Mouse (Mus musculus): ENCODE results near the gene Rprd1b.

The Rprd1b gene

GRCm38 (mm10) chr2:158170394-158170793, 142.1 kb downstream of the Rprd1b start:
- DNase-seq (ENCODE audit: low spot score in 2 of 2), result no peak

GRCm38 (mm10) chr2:158174438-158174837, 146.1 kb downstream of the Rprd1b start:
- DNase-seq (ENCODE audit: low spot score in 2 of 2), result no peak

GRCm38 (mm10) chr2:158174958-158175357, 146.7 kb downstream of the Rprd1b start:
- DNase-seq (ENCODE audit: low spot score in 2 of 2), result no peak

- DNase-seq (ENCODE audit: low spot score in 2 of 2), result no peak
These were observed 147.1 kb downstream of the Rprd1b start for GRCm38 (mm10) chr2:158175433-158175832.

GRCm38 (mm10) chr2:158176763-158177162, 148.5 kb downstream of the Rprd1b start:
- no peak for DNase-seq (ENCODE audit: low spot score in 2 of 2)

- DNase-seq (ENCODE audit: low spot score in 2 of 2), result no peak
These were observed 149.3 kb downstream of the Rprd1b start for GRCm38 (mm10) chr2:158177574-158177973.

GRCm38 (mm10) chr2:158178139-158178538, 149.8 kb downstream of the Rprd1b start:
- no peak for DNase-seq (ENCODE audit: low spot score in 2 of 2)

- DNase-seq (ENCODE audit: low spot score in 2 of 2), result no peak
These were observed 150.5 kb downstream of the Rprd1b start for GRCm38 (mm10) chr2:158178696-158179369.

- no peak for DNase-seq (ENCODE audit: low spot score in 2 of 2)
These were observed 151.2 kb downstream of the Rprd1b start for GRCm38 (mm10) chr2:158179370-158180111.

GRCm38 (mm10) chr2:158180797-158181196, 152.5 kb downstream of the Rprd1b start:
- no peak for DNase-seq (ENCODE audit: low spot score in 2 of 2)
